Comparison of ENCODE assay signal across 19 mouse cellular contexts in genomic region chr12:79320895-79321294, GRCm38 (mm10). TPM values are rescaled to one million over a fixed set of nuclear protein-coding genes. Genes with fewer than 3 reads are reported as not detected.
DNase-seq lines count a peak whose midpoint lies in the region; ATAC-seq and TF ChIP-seq lines count a peak whose summit lies in the region.
"Had no signal": no experiment of that assay in that cellular context is flagged by ENCODE, and none has a peak within 500 bp of the region (broad histone marks: within the 10 kb centered on the region; RNA-seq: fewer than 3 reads in every experiment).

No protein-coding gene starts in this region.

- H3K4me1 ChIP-seq in bone marrow macrophage, adult 2 months (ENCODE audit: control insufficient read depth, insufficient read depth, low read length), result peaks cover 25% of the 10 kb centered on the region
- H3K4me1 ChIP-seq: embryonic facial prominence, embryonic 13.5 days; hindbrain, embryonic 12.5 days; midbrain, embryonic 12.5 days; neural tube, embryonic 15.5 days; stomach, embryonic 15.5 days had no signal

- H3K27ac ChIP-seq in bone marrow macrophage, adult 2 months (ENCODE audit: insufficient read depth, low read depth, low read length), result peak overlapping the region; percentile 69
- H3K27ac ChIP-seq: embryonic facial prominence, embryonic 13.5 days; hindbrain, embryonic 12.5 days; liver, embryonic 15.5 days; midbrain, embryonic 12.5 days; neural tube, embryonic 15.5 days; stomach, embryonic 15.5 days had no signal

- no peak for TF ChIP-seq CTCF in bone marrow macrophage, adult 2 months (IDR thresholded peaks at IDR 0.05; ENCODE audit: low read depth, low read length)

- peak; percentile 24 for DNase-seq in layer of hippocampus, adult 9-11 months
- DNase-seq in layer of hippocampus, postnatal 25 days (ENCODE audit: extremely low spot score in 1 of 2, low spot score in 1 of 2), result no peak
- DNase-seq in A20 (ENCODE audit: low read depth, low spot score), result peak; percentile 37
- no peak for DNase-seq in gastrocnemius, postnatal 4 days (ENCODE audit: low spot score in 2 of 2)
- DNase-seq: adrenal gland, adult 2 months; cerebellum, adult 2 months; forebrain, postnatal 0 days; retina, postnatal 1 day; thymus, postnatal 14 days had no signal

- H3K4me3 ChIP-seq in bone marrow macrophage, adult 2 months (ENCODE audit: insufficient read depth, low read length), result no peak overlapping the region
- H3K4me3 ChIP-seq: embryonic facial prominence, embryonic 13.5 days; hindbrain, embryonic 12.5 days; liver, embryonic 15.5 days; midbrain, embryonic 12.5 days; myocyte; neural tube, embryonic 15.5 days; stomach, embryonic 15.5 days had no signal

- peak; percentile 93 for ATAC-seq in monocyte, adult 5-6 weeks (replicated peaks; ENCODE audit: insufficient number of reproducible peaks, low FRiP score, low TSS enrichment, poor library complexity, severe bottlenecking)
- no peak for ATAC-seq in CD4-positive, CD25-positive, alpha-beta regulatory T cell, adult 4 months
- ATAC-seq: forebrain, postnatal 0 days had no signal

- no peak for TF ChIP-seq POLR2A in bone marrow macrophage, adult 2 months (IDR thresholded peaks at IDR 0.05; ENCODE audit: borderline replicate concordance, low read depth, low read length)

RNA-seq across cellular contexts. Expression of gene Rad51b, which starts 23.8 kb away (rescaled TPM):
- under 1 TPM in 1 of 2 experiments, not detected in 1; 0.30 TPM for total RNA-seq in layer of hippocampus, postnatal 25 days (2021)
- polyA plus RNA-seq in bone marrow macrophage, adult 2 months (2012; ENCODE audit: insufficient read depth, insufficient read length, missing spikeins), result 1.3 and 2.8 TPM in 2 replicates
- total RNA-seq in monocyte, adult 5-6 weeks (2017), result 0.29 TPM in 1 of 3 replicates, not detected in the others
- 1 to 10 TPM; 2.2 to 2.3 TPM for total RNA-seq in gastrocnemius, postnatal 4 days (2021)
- 1 to 10 TPM; 3.7 to 4.5 TPM for polyA plus RNA-seq in CD4-positive, CD25-positive, alpha-beta regulatory T cell, adult 4 months (2017; shearing (Covaris generic))

RNA-seq across cellular contexts. Expression of gene Zfyve26, which starts 24.8 kb away (rescaled TPM):
- 10 to 100 TPM; 24.6 to 29.9 TPM for total RNA-seq in layer of hippocampus, postnatal 25 days (2021)
- polyA plus RNA-seq in bone marrow macrophage, adult 2 months (2012; ENCODE audit: insufficient read depth, insufficient read length, missing spikeins), result 30.8 and 38.8 TPM in 2 replicates
- 16.7 to 50.3 TPM (median 30.7 TPM) in 3 replicates for total RNA-seq in monocyte, adult 5-6 weeks (2017)
- 10 to 100 TPM; 27.7 to 29.0 TPM for total RNA-seq in gastrocnemius, postnatal 4 days (2021)
- 10 to 100 TPM; 23.1 to 37.7 TPM for polyA plus RNA-seq in CD4-positive, CD25-positive, alpha-beta regulatory T cell, adult 4 months (2017; shearing (Covaris generic))

Comparison
In these comparisons a context has a peak if more than half of its experiments do, and no peak if none do; other contexts are left out.
1. DNase-seq: peak in layer of hippocampus, adult 9-11 months (single experiment) and A20 (single experiment); none in layer of hippocampus, postnatal 25 days (0 of 2) and gastrocnemius, postnatal 4 days (0 of 2).